Mouse (Mus musculus) bone marrow macrophage, adult 2 months (primary cell): ENCODE data around the gene Pde5a. TPM values are rescaled to one million over a fixed set of nuclear protein-coding genes. Genes with fewer than 3 reads are reported as not detected.

Experiments
- H3K27ac ChIP-seq: 2 replicates; pipeline ENCODE4 v1.5.1; 2012; ENCODE audit warnings: low read depth, low read length; ENCODE audit not compliant: insufficient read depth
- H3K4me1 ChIP-seq: 2 replicates; pipeline ENCODE4 v1.6.1; 2012; ENCODE audit warnings: low read length; ENCODE audit not compliant: control insufficient read depth, insufficient read depth
- H3K4me3 ChIP-seq: 2 replicates; pipeline ENCODE4 v1.5.1; 2012; ENCODE audit warnings: mild to moderate bottlenecking, low read length, moderate library complexity; ENCODE audit not compliant: insufficient read depth
- CTCF ChIP-seq: IDR thresholded peaks from 2 replicates; pipeline ENCODE4 v1.5.1; 2012; ENCODE audit warnings: low read depth, mild to moderate bottlenecking, low read length, moderate library complexity
- POLR2A ChIP-seq: IDR thresholded peaks from 2 replicates; pipeline ENCODE4 v1.6.1; 2012; ENCODE audit warnings: mild to moderate bottlenecking, low read depth, low read length, borderline replicate concordance
- polyA plus RNA-seq: library from polyadenylated mRNA; stranded (reverse); fragments of >200 nt; gene quantifications from 2 replicates; pipeline ENCODE4 v1.2.4, GENCODE M21; 2012; ENCODE audit not compliant: missing spikeins, insufficient read depth, insufficient read length

Gene Pde5a
- polyA plus RNA-seq, result 0.67 and 0.98 TPM in 2 replicates

DNA sequence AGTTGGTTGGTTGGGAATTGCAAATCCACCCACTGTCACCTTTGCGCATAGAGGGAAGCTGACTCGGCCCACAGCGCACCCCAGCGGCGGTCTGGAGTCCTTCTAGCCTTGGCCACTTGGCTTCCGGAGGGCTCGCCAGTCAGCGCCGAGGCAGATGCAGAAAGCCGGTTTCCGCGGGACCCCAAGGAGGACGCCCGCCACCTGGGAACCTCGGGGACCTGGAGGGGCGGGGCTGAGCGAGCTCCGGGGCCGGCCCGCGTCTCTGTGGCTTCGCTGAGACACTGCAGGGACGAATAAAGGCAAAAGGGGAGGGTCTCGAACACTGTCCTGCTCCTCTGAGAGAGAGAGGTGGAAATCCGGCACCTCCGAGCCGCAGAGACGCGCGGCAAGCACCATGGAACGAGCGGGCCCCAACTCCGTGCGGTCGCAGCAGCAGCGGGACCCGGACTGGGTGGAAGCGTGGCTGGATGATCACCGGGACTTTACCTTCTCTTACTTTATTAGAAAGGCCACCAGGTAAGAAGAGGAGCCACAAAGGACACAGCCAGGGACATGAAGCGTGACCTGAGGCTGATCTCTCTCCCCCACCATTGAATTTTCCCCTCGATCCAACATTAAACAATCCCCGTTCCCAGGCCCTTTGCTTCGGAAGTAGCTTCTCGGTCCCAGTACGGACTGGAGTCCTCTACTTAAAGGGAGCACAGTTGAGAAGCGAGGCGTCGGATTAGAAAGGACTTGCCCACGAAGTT lies at the start of gene Pde5a:
Gene Pde5a (plus strand): TSS at position 96 of the 749 bp plus-strand sequence.
- TF ChIP-seq POLR2A (no peak), CTCF (peak; percentile 33; the same call in 1 of the 2 replicates)
- Histone ChIP-seq H3K4me1 (peaks cover 4% of the 10 kb centered on the region; the same call in 1 of the 2 replicates), H3K27ac (no peak within 1 kb of the TSS), H3K4me3 (peak within 1 kb of the TSS; percentile 63)

DNA sequence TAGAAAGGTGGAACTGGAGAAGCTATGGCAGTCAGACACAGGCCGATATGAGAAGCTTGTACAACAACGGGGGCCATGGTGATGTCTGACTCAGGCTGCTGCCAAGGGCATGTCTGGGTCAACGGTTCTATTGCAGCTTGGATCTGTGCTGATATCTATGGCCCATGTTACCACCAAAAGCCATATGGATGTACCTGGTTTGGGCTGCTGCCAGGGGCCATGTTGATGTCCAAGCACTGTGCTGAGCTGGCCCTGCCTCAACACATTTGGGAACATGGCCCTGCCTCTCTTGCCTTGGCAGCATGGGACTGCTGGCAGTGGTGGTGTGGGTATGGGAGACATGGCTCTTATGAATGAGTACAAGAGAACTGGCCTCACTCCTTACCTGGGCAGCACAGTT lies 47.9 kb upstream of the Pde5a start:
- Histone ChIP-seq H3K27ac (no peak overlapping the region), H3K4me1 (no peaks in the 10 kb centered on the region), H3K4me3 (no peak overlapping the region)
- TF ChIP-seq POLR2A, result no peak
- no peak for TF ChIP-seq CTCF

DNA sequence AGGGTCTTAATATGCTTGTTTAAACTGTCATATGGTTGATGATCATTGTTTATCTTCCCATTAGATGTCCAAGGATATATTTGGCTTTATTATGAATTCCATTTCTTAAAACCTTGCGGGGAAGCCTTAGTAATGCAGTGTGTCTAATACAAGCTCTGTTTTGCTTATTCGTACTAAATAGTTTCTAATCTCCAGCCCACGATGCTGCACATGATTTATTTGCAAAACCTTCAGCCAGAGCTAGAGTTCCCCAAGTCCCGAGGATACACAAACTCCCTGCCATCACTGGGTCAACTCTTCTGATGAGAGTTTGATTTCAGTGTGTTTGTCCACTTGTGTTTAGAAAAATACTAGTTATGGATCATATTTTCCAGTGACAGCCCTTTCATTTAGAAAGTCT lies 46.4 kb upstream of the Pde5a start:
- TF ChIP-seq POLR2A (no peak), CTCF (no peak)
- Histone ChIP-seq H3K4me3 (no peak overlapping the region), H3K4me1 (no peaks in the 10 kb centered on the region), H3K27ac (no peak overlapping the region)

DNA sequence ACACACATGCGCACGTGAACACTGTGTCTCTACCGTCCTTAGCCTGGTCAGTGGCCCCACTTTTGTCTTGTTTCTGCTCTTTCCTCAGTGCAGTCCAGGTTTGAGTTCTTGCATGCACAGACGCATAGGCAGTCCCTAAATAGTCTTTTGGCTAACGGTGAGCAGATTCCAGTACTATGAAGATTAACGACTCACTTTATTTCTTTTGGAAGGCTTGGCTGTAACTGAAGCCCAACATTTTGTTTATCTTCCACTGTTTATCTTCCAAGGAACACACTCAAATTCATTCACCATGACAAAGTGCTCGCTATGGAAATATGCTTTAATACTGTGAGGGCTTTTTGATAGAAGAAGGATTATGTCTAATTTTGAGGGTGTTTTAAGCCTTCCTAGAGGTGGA lies 43.9 kb upstream of the Pde5a start:
- Histone ChIP-seq H3K4me1 (no peaks in the 10 kb centered on the region), H3K27ac (no peak overlapping the region), H3K4me3 (no peak overlapping the region)
- no peak for TF ChIP-seq POLR2A

DNA sequence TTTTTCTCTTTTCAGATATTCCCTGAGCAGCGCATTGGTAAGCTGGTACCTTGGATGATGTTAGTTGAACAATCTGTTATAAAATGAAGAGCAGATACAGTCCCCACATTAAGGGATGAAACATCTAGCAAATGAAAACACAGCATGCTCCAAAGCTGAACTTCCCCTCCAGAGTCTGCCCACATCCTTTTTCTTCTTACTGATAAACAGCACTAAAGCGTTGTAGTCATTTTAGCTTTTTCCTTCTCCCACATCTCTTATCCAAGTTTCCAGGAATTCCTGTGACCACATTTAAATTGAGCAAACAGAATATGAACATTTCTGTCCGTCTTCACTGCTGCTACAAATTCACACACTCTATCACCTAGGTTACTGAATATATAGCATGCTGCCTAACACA lies 35.7 kb upstream of the Pde5a start:
- Histone ChIP-seq H3K27ac (no peak overlapping the region), H3K4me1 (0 out of 2 replicates have a peak, but pooled peaks cover 2% of the 10 kb centered on the region), H3K4me3 (no peak overlapping the region)
- TF ChIP-seq CTCF (no peak), POLR2A (no peak)

DNA sequence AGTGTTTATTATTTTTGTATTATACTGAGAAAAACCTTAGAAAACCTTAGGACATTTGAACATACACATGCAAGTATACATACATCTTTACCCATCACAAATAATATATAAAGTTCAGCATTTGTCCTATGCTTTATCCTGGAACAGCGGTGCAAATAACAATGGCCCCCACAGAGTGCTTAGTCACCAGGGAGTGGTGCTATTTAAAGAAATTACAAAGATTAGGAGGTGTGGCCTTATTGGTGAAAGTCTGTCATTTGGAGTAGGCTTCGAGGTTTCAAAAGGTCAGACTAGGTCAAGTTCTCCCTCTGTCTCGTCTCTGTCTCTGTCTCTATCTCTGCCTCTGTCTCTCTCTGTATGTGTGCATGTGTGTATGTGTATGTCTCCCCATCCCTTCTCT lies 32.9 kb upstream of the Pde5a start:
- TF ChIP-seq CTCF, result no peak
- no peak for TF ChIP-seq POLR2A
- Histone ChIP-seq H3K4me3 (no peak overlapping the region), H3K4me1 (0 out of 2 replicates have a peak, but pooled peaks cover 2% of the 10 kb centered on the region), H3K27ac (no peak overlapping the region)

DNA sequence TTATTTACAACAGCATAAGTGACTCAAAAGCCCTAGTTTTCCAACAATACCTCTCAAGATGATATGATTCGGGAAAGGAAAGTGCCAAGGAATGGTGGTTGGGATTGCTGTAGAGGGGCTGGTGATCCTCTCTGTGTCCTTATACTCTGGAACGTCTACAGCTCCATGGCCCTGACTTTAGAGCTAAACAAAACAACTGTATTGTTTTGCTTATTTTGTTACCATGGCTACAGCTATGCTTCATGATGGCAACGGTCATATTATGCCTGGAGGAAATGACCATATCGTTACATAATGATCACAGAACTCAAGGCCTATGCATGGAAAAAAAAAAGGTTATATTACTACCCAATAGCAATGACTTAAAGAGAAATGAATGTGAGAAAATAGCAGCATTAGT lies 32.1 kb upstream of the Pde5a start:
- TF ChIP-seq CTCF, result no peak
- H3K4me3 ChIP-seq, result no peak overlapping the region
- 0 out of 2 replicates have a peak, but pooled peaks cover 2% of the 10 kb centered on the region for H3K4me1 ChIP-seq
- no peak overlapping the region for H3K27ac ChIP-seq

DNA sequence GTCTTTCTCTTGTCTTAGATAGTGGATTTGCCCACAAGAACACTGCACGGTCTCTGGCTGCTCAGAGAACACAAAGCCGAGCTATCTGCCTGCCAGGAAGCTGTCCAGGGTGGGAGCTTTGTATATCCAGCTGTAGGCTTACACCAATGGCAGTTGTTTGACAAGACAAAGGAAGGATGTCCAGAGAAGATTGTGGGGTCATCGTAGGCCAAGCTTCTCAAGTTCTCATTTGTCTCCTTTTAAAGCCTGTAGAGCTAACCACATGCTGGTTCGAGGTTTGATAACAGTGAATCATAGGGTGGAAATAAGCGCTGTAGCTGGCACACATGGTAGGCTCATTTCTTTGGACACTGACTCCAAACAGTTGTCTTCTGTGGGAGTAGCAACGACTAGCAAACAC lies 24.5 kb upstream of the Pde5a start:
- no peaks in the 10 kb centered on the region for H3K4me1 ChIP-seq
- H3K27ac ChIP-seq, result no peak overlapping the region
- H3K4me3 ChIP-seq, result no peak overlapping the region
- TF ChIP-seq CTCF (no peak), POLR2A (no peak)

DNA sequence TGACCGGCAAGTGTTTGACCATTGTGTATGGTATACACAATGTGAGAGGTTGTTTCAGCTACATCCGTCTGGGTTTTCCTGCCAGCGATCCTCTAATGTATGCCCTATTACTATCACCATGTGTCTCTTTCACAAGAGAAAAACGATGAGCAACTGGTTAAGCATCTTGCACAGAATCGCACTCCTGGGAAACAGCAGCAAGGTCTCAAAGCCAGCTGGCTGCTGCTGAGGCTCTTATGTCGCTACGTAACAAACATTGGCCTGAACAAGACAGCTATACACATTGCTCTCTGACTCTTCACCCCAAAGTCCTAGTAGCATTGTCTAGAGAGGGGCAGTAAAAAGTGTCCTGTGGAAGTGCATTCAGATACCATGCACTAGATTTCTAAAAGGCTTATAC lies 23.5 kb upstream of the Pde5a start:
- no peak for TF ChIP-seq CTCF
- no peak for TF ChIP-seq POLR2A
- Histone ChIP-seq H3K4me1 (no peaks in the 10 kb centered on the region), H3K27ac (no peak overlapping the region), H3K4me3 (no peak overlapping the region)

DNA sequence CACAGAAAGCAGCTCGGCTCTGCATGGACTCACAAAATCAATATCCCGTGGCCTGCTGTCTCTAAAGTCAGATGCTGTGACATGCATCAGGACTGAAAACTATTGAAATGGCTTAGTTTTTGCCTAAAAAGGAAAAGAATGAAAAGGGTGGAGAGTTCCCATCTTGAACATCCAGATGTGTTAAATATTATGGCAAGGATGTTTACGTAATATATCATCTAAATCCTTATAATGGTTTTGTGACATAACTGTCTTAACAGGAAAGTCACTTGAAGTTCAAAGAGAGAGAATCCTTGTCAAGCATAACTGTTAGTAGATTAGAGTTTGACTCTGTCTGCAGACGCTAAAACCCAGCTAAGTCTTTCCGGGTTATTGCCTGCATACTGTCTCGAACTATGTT lies 20.3 kb upstream of the Pde5a start:
- Histone ChIP-seq H3K27ac (no peak overlapping the region), H3K4me1 (no peaks in the 10 kb centered on the region), H3K4me3 (no peak overlapping the region)
- TF ChIP-seq POLR2A (no peak), CTCF (no peak)
